10 mouse cellular contexts compared by ENCODE assay signal in the genomic region with DNA sequence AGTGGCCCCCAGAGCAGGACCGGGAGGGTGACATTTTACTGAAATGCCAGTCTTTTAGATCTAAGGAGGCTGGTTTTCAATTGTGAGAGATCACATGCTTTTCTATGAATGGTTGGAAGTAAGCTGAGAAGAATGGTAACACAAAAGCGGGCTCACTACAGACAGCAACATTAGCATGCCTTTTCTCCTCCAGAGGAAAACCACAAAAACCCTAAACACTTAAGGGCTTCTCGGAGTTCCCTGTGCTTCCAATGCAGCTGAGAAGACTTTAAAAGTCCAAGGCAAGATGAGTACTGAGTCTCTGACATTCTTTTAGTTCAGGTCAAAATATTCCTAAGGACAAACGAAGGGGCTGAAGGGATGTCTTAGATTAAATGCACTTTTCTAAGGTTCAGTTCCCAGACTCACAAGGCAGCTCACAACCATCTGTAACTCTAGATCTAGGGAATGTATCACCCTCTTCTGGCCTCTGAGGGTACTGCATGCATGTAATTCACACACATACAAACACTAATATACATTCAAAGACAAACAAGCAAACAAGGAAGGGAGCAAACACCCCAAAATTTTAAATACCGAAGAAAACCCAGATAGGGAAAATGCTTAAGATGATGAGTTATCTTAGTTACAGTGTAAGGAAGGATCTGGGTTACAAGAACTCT. TPM values are rescaled to one million over a fixed set of nuclear protein-coding genes. Genes with fewer than 3 reads are reported as not detected.
DNase-seq lines count a peak whose midpoint lies in the region; ATAC-seq lines count a peak whose summit lies in the region.
"Had no signal": no experiment of that assay in that cellular context is flagged by ENCODE, and none has a peak within 500 bp of the region (broad histone marks: within the 10 kb centered on the region; RNA-seq: fewer than 3 reads in every experiment).

No protein-coding gene starts in this region.

- no peak for ATAC-seq in forebrain, embryonic 14.5 days

- H3K9ac ChIP-seq in forebrain, embryonic 14.5 days (ENCODE audit: low read length): no peak overlapping the region
- H3K9ac ChIP-seq: stomach, embryonic 15.5 days had no signal

- no peak overlapping the region for H3K4me2 ChIP-seq in forebrain, embryonic 14.5 days (ENCODE audit: low read length)
- H3K4me2 ChIP-seq: stomach, embryonic 15.5 days had no signal

- no peaks in the 10 kb centered on the region for H3K4me1 ChIP-seq in forebrain, embryonic 14.5 days (ENCODE audit: control insufficient read depth, insufficient read depth, low read length)
- no peaks in the 10 kb centered on the region for H3K4me1 ChIP-seq in forebrain, embryonic 10.5 days
- H3K4me1 ChIP-seq: stomach, embryonic 15.5 days had no signal

- no peak overlapping the region for H3K4me3 ChIP-seq in forebrain, embryonic 14.5 days (ENCODE audit: low read depth, low read length)
- no peak overlapping the region for H3K4me3 ChIP-seq in forebrain, embryonic 10.5 days
- H3K4me3 ChIP-seq: hindbrain, embryonic 10.5 days; stomach, embryonic 15.5 days had no signal

- no peaks in the 10 kb centered on the region for H3K27me3 ChIP-seq in forebrain, embryonic 14.5 days (replicated peaks; ENCODE audit: control insufficient read depth, insufficient read depth, low read length)
- no peaks in the 10 kb centered on the region for H3K27me3 ChIP-seq in forebrain, embryonic 10.5 days (ENCODE audit: poor library complexity, severe bottlenecking)
- no peaks in the 10 kb centered on the region for H3K27me3 ChIP-seq in splenic B cell, adult 2 months (ENCODE audit: control insufficient read depth, insufficient read depth, low read length, poor library complexity, severe bottlenecking)
- H3K27me3 ChIP-seq: stomach, embryonic 15.5 days had no signal

- DNase-seq in forebrain, embryonic 14.5 days (ENCODE audit: low spot score): peak; percentile 33
- DNase-seq in forebrain, embryonic 10.5 days (ENCODE audit: extremely low spot score, low spot score): no peak
- peak; percentile 13 for DNase-seq in lung, postnatal 10 days
- no peak for DNase-seq in lung, postnatal 25 days (ENCODE audit: low spot score)
- peak; percentile 50 for DNase-seq in embryo, embryonic 10.5 days (ENCODE audit: low spot score)
- DNase-seq in splenic B cell, adult 2 months (ENCODE audit: low read depth, low spot score): peak; percentile 38
- no peak for DNase-seq in neural tube, embryonic 10.5 days (ENCODE audit: extremely low spot score, low spot score)
- no peak for DNase-seq in adipocyte (ENCODE audit: low spot score)

- no peak overlapping the region for H3K27ac ChIP-seq in forebrain, embryonic 14.5 days (ENCODE audit: low read depth, low read length)
- no peak overlapping the region for H3K27ac ChIP-seq in forebrain, embryonic 10.5 days
- H3K27ac ChIP-seq: hindbrain, embryonic 10.5 days; stomach, embryonic 15.5 days had no signal

- no peaks in the 10 kb centered on the region for H3K9me3 ChIP-seq in forebrain, embryonic 14.5 days (replicated peaks; ENCODE audit: control insufficient read depth, low read length)
- H3K9me3 ChIP-seq in forebrain, embryonic 10.5 days: no peaks in the 10 kb centered on the region
- H3K9me3 ChIP-seq: hindbrain, embryonic 10.5 days; stomach, embryonic 15.5 days had no signal

- peaks cover 66% of the 10 kb centered on the region for H3K36me3 ChIP-seq in forebrain, embryonic 14.5 days (ENCODE audit: control insufficient read depth, insufficient read depth, low read length)
- peaks cover 60% of the 10 kb centered on the region for H3K36me3 ChIP-seq in forebrain, embryonic 10.5 days (replicated peaks)
- H3K36me3 ChIP-seq in splenic B cell, adult 2 months (ENCODE audit: control insufficient read depth, insufficient read depth, low read length, poor library complexity, severe bottlenecking): no peaks in the 10 kb centered on the region

- 62% methylated on average over 5 of the region's 5 CpGs for WGBS in forebrain, embryonic 14.5 days
- WGBS in forebrain, embryonic 10.5 days: 83% methylated on average over 5 of the region's 5 CpGs

RNA-seq across cellular contexts. Expression of gene C130074G19Rik, which starts 35.3 kb away (rescaled TPM):
- polyA plus RNA-seq in forebrain, embryonic 14.5 days (2014; fragmentation: Nextera tagmentation; extraction: Ambion mirVana): 0.90 and 1.3 TPM in 2 replicates
- 0.56 and 0.58 TPM in 2 replicates for polyA plus RNA-seq in forebrain, embryonic 10.5 days (2016; fragmentation: Nextera tagmentation; extraction: Ambion mirVana)

Comparison
In these comparisons a context has a peak if more than half of its experiments do, and no peak if none do; other contexts are left out.
1. DNase-seq: peak in forebrain, embryonic 14.5 days (single experiment), lung, postnatal 10 days (single experiment), embryo, embryonic 10.5 days (single experiment) and splenic B cell, adult 2 months (single experiment); none in forebrain, embryonic 10.5 days (single experiment), lung, postnatal 25 days (single experiment), neural tube, embryonic 10.5 days (single experiment) and adipocyte (single experiment).